Mouse (Mus musculus) lung, adult 2 months (tissue): Measurements from ENCODE around the gene Ramp1. TPM values are rescaled to one million over a fixed set of nuclear protein-coding genes. Genes with fewer than 3 reads are reported as not detected.

Source experiments
- DNase-seq: peaks from one replicate; pipeline ENCODE4 v3.0.0; 2022
- H3K4me1 ChIP-seq: fragments of 200-500 bp; 2 replicates; pipeline ENCODE4 v1.6.1; 2011; ENCODE audit warnings: low read length; ENCODE audit not compliant: control insufficient read depth, insufficient read depth
- H3K4me3 ChIP-seq: fragments of 200-500 bp; replicated peaks from 2 replicates; pipeline ENCODE3; 2011; ENCODE audit warnings: low read depth, mild to moderate bottlenecking, control low read depth, low read length; ENCODE audit errors: extremely low read depth
- CTCF ChIP-seq: fragments of 200-500 bp; IDR thresholded peaks from 2 replicates; pipeline ENCODE4 v1.5.1; 2011; ENCODE audit warnings: mild to moderate bottlenecking, low read length, control low read depth; ENCODE audit not compliant: insufficient read depth
- POLR2A ChIP-seq: fragments of 200-500 bp; IDR thresholded peaks from 2 replicates; pipeline ENCODE4 v1.6.1; 2011; ENCODE audit warnings: low read depth, mild to moderate bottlenecking, control low read depth, low read length, borderline replicate concordance; ENCODE audit errors: extremely low read depth
- WGBS: fragments of 180-500 bp; shearing (Covaris S2); methylation state at CpG from one replicate; pipeline ENCODE4 v1.1.7; 2018; 5-methylcytosine and 5-hydroxymethylcytosine counted together
- polyA plus RNA-seq: library from polyadenylated mRNA; depleted of rRNA; stranded (reverse); fragments of >200 nt; gene quantifications from 2 replicates; pipeline ENCODE4 v1.2.3, GENCODE M21; 2012

Gene Ramp1
- polyA plus RNA-seq, 1 experiment = 37.7 TPM

- 0 out of 2 replicates have a peak, but pooled peaks cover 3% of the 10 kb centered on the region for H3K4me1 ChIP-seq
- WGBS = 80% methylated on average over 6 of the region's 6 CpGs
- no peak for TF ChIP-seq POLR2A
- no peak overlapping the region for H3K4me3 ChIP-seq
- no peak for DNase-seq
Observed at GRCm38 (mm10) chr1:91209343-91209742, 29.7 kb downstream of the Ramp1 start.

- Histone ChIP-seq H3K4me3 (no peak overlapping the region), H3K4me1 (0 out of 2 replicates have a peak, but pooled peaks cover 3% of the 10 kb centered on the region)
- no peak for DNase-seq
- TF ChIP-seq POLR2A (no peak), CTCF (no peak)
- 63% methylated on average over 6 of the region's 6 CpGs for WGBS
Observed at GRCm38 (mm10) chr1:91209785-91210184, 30.2 kb downstream of the Ramp1 start.

GRCm38 (mm10) chr1:91211099-91211498 lies 31.5 kb downstream of the Ramp1 start:
- Histone ChIP-seq H3K4me1 (peaks cover 10% of the 10 kb centered on the region; the same call in 1 of the 2 replicates), H3K4me3 (no peak overlapping the region)
- TF ChIP-seq POLR2A (no peak), CTCF (peak; percentile 70)
- peak; percentile 53 for DNase-seq
- WGBS = 71% methylated on average over 1 of the region's 1 CpGs

- Histone ChIP-seq H3K4me3 (no peak overlapping the region), H3K4me1 (peaks cover 11% of the 10 kb centered on the region; the same call in 1 of the 2 replicates)
- DNase-seq = no peak
- TF ChIP-seq POLR2A (no peak), CTCF (no peak)
- 56% methylated on average over 7 of the region's 7 CpGs for WGBS
Observed at GRCm38 (mm10) chr1:91211591-91212008, 32.0 kb downstream of the Ramp1 start.

GRCm38 (mm10) chr1:91215264-91215663 lies 35.6 kb downstream of the Ramp1 start:
- TF ChIP-seq POLR2A = no peak
- no peak for TF ChIP-seq CTCF
- Histone ChIP-seq H3K4me3 (no peak overlapping the region), H3K4me1 (peaks cover 9% of the 10 kb centered on the region; the same call in 1 of the 2 replicates)
- DNase-seq = no peak
- WGBS = 92% methylated on average over 1 of the region's 1 CpGs

GRCm38 (mm10) chr1:91215981-91216380 lies 36.4 kb downstream of the Ramp1 start:
- TF ChIP-seq POLR2A (no peak), CTCF (no peak)
- H3K4me1 ChIP-seq = peaks cover 9% of the 10 kb centered on the region; the same call in 1 of the 2 replicates

GRCm38 (mm10) chr1:91216504-91217267 lies 37.1 kb downstream of the Ramp1 start:
- H3K4me3 ChIP-seq = no peak overlapping the region
- TF ChIP-seq POLR2A = no peak
- no peak for TF ChIP-seq CTCF
- peaks cover 9% of the 10 kb centered on the region; the same call in 1 of the 2 replicates for H3K4me1 ChIP-seq
- 37% methylated on average over 10 of the region's 10 CpGs for WGBS
- no peak for DNase-seq

More at GRCm38 (mm10) chr1:91215981-91216380, 36.4 kb downstream of the Ramp1 start:
- WGBS = 0% methylated on average over 1 of the region's 1 CpGs
- no peak for DNase-seq
- no peak overlapping the region for H3K4me3 ChIP-seq

- Histone ChIP-seq H3K4me1 (peaks cover 9% of the 10 kb centered on the region; the same call in 1 of the 2 replicates), H3K4me3 (no peak overlapping the region)
- TF ChIP-seq CTCF (no peak), POLR2A (no peak)
- no peak for DNase-seq
- WGBS = 80% methylated on average over 7 of the region's 7 CpGs
Observed at GRCm38 (mm10) chr1:91219641-91220321, 40.2 kb downstream of the Ramp1 start.

- Histone ChIP-seq H3K4me3 (no peak overlapping the region), H3K4me1 (peaks cover 9% of the 10 kb centered on the region; the same call in 1 of the 2 replicates)
- DNase-seq = no peak
- TF ChIP-seq CTCF (no peak), POLR2A (no peak)
- 59% methylated on average over 3 of the region's 3 CpGs for WGBS
Observed at GRCm38 (mm10) chr1:91220322-91220672, 40.7 kb downstream of the Ramp1 start.

- TF ChIP-seq CTCF (no peak), POLR2A (no peak)
- WGBS = 82% methylated on average over 4 of the region's 4 CpGs
Observed at GRCm38 (mm10) chr1:91226562-91226961, 46.9 kb downstream of the Ramp1 start.

More at GRCm38 (mm10) chr1:91226562-91226961, 46.9 kb downstream of the Ramp1 start:
- no peaks in the 10 kb centered on the region; the same call in 1 of the 2 replicates for H3K4me1 ChIP-seq
- no peak for DNase-seq
- H3K4me3 ChIP-seq = no peak overlapping the region
